Mouse (Mus musculus) thymus, postnatal 0 days (tissue): ENCODE results near the gene Doc2a. TPM values are rescaled to one million over a fixed set of nuclear protein-coding genes. Genes with fewer than 3 reads are reported as not detected.

Experiments used
- DNase-seq: peaks from one replicate; pipeline ENCODE4 v3.0.0-alpha.2; 2015; ENCODE audit warnings: low spot score
- polyA plus RNA-seq: library from polyadenylated mRNA; unstranded; fragments of >200 nt; fragmentation: Nextera tagmentation; extraction: Ambion mirVana; gene quantifications from 2 replicates; pipeline ENCODE4 v1.2.1, GENCODE M21; 2015

The Doc2a gene
- polyA plus RNA-seq: 0.21 and 0.33 TPM in 2 replicates

- DNase-seq: no peak
These were observed at the start of gene Doc2a for GRCm38 (mm10) chr7:126847116-126847420. Gene Doc2a (plus strand): TSS chr7:126847416.

GRCm38 (mm10) chr7:126798127-126799049 is 48.8 kb upstream of the Doc2a start:
- DNase-seq: peak; percentile 62

GRCm38 (mm10) chr7:126799050-126799467 is 48.2 kb upstream of the Doc2a start:
- peak; percentile 96 for DNase-seq

GRCm38 (mm10) chr7:126799468-126800268 is 47.5 kb upstream of the Doc2a start:
- DNase-seq: peak; percentile 86

- no peak for DNase-seq
These were observed 46.8 kb upstream of the Doc2a start for GRCm38 (mm10) chr7:126800269-126801056.

- DNase-seq: no peak
These were observed 46.2 kb upstream of the Doc2a start for GRCm38 (mm10) chr7:126801057-126801422.

- DNase-seq: no peak
These were observed 44.9 kb upstream of the Doc2a start for GRCm38 (mm10) chr7:126802134-126802889.

GRCm38 (mm10) chr7:126803181-126803580 is 44.0 kb upstream of the Doc2a start:
- no peak for DNase-seq

GRCm38 (mm10) chr7:126803751-126804150 is 43.5 kb upstream of the Doc2a start:
- DNase-seq: no peak

GRCm38 (mm10) chr7:126806956-126807355 is 40.3 kb upstream of the Doc2a start:
- DNase-seq: no peak

- no peak for DNase-seq
These were observed 39.8 kb upstream of the Doc2a start for GRCm38 (mm10) chr7:126807405-126807804.

GRCm38 (mm10) chr7:126808703-126809455 is 38.3 kb upstream of the Doc2a start:
- peak; percentile 49 for DNase-seq

GRCm38 (mm10) chr7:126809723-126810369 is 37.4 kb upstream of the Doc2a start:
- no peak for DNase-seq

- DNase-seq: no peak
These were observed 31.4 kb upstream of the Doc2a start for GRCm38 (mm10) chr7:126815726-126816222.

- DNase-seq: no peak
These were observed 30.7 kb upstream of the Doc2a start for GRCm38 (mm10) chr7:126816494-126816893.

- no peak for DNase-seq
These were observed 29.6 kb upstream of the Doc2a start for GRCm38 (mm10) chr7:126817595-126817994.

- DNase-seq: no peak
These were observed 28.4 kb upstream of the Doc2a start for GRCm38 (mm10) chr7:126818818-126819217.

- DNase-seq: peak; percentile 77
These were observed 25.2 kb upstream of the Doc2a start for GRCm38 (mm10) chr7:126821835-126822511.

GRCm38 (mm10) chr7:126822741-126823140 is 24.5 kb upstream of the Doc2a start:
- no peak for DNase-seq
